Mouse (Mus musculus) stomach, embryonic 15.5 days (tissue): Measurements from ENCODE around the gene Snd1. TPM values are rescaled to one million over a fixed set of nuclear protein-coding genes. Genes with fewer than 3 reads are reported as not detected.

Source experiments
- ATAC-seq: fragments of 200-750 bp; cut with Nextera tagmentation; 2 replicates; pipeline ENCODE4 v1.8.0; 2017; ENCODE audit warnings: low read depth, moderate number of reproducible peaks, moderate TSS enrichment; ENCODE audit not compliant: insufficient read depth, low FRiP score
- H3K27ac ChIP-seq: fragments of 300-500 bp; sonication (generic); 2 replicates; pipeline ENCODE4 v1.5.1; 2015; ENCODE audit warnings: mild to moderate bottlenecking, inconsistent platforms
- H3K27me3 ChIP-seq: fragments of 300-500 bp; sonication (generic); replicated peaks from 2 replicates; pipeline ENCODE4 v1.6.1; 2015; ENCODE audit warnings: inconsistent platforms
- H3K36me3 ChIP-seq: fragments of 300-500 bp; sonication (generic); 2 replicates; pipeline ENCODE4 v1.6.1; 2015; ENCODE audit warnings: inconsistent platforms
- H3K4me1 ChIP-seq: fragments of 300-500 bp; sonication (generic); 2 replicates; pipeline ENCODE4 v1.6.1; 2015; ENCODE audit warnings: inconsistent platforms
- H3K4me2 ChIP-seq: fragments of 300-500 bp; sonication (generic); 2 replicates; pipeline ENCODE4 v1.6.1; 2015; ENCODE audit warnings: mild to moderate bottlenecking, inconsistent platforms
- H3K4me3 ChIP-seq: fragments of 300-500 bp; sonication (generic); replicated peaks from 2 replicates; pipeline ENCODE4 v1.5.1; 2015; ENCODE audit warnings: inconsistent platforms
- H3K9ac ChIP-seq: fragments of 300-500 bp; sonication (generic); 2 replicates; pipeline ENCODE4 v1.6.1; 2015; ENCODE audit warnings: inconsistent platforms
- H3K9me3 ChIP-seq: fragments of 300-500 bp; sonication (generic); 2 replicates; pipeline ENCODE4 v1.6.1; 2016; ENCODE audit warnings: inconsistent platforms
- WGBS: fragments of 180-500 bp; shearing (Covaris S2); methylation state at CpG from one replicate; pipeline ENCODE4 v1.1.7; 2015; 5-methylcytosine and 5-hydroxymethylcytosine counted together
- polyA plus RNA-seq: library from polyadenylated mRNA; unstranded; fragments of >200 nt; fragmentation: Nextera tagmentation; extraction: Ambion mirVana; gene quantifications from 2 replicates; pipeline ENCODE4 v1.2.1, GENCODE M21; 2015

The Snd1 gene
- polyA plus RNA-seq, 1 experiment from 2014 or later, result 128 TPM

DNA sequence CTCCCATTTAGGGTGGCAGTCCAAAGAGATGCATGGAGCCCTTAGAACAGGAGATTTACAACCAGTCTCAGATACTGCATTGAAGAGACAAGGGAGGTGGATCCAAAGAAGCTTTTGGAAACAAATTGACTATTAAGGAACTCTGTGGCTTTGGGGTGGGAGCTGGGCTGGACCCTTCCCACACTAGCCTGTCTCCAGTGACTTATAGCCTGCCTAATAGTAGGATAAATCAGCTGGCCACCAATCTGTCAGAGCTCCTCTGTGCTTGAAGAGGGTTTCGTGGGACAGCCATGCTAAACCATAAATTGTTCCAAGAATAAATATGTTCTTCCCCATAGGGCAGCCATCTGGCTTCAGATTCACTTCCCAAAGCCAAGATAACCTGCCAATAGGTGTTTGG lies 400.4 kb downstream of the Snd1 start:
- Histone ChIP-seq H3K4me1 (peaks cover 14% of the 10 kb centered on the region; the same call in 1 of the 2 replicates), H3K27ac (no peak overlapping the region), H3K27me3 (no peaks in the 10 kb centered on the region), H3K9ac (no peak overlapping the region), H3K4me3 (no peak overlapping the region), H3K4me2 (no peak overlapping the region), H3K9me3 (no peaks in the 10 kb centered on the region), H3K36me3 (no peaks in the 10 kb centered on the region)
- ATAC-seq, result no peak
- 77% methylated on average over 1 of the region's 1 CpGs for WGBS

DNA sequence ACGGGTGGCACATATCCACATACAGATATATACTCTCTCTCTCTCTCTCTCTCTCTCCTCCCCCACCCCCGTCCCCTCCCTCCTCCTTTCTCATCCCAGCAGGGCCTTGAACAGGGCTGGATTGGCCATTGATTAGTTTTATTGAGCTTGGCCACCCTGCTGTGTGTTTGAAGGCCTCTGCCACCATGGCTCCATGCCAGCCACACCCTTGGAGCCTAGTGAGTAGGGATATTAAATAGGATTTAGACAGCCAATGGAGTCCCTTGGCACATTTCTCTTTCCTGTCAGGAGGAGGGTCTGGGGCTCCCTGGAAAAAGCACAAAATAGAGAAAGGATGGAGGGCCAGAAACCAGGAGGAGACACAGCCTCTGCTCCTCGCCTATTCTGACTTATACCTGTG lies 401.6 kb downstream of the Snd1 start:
- Histone ChIP-seq H3K36me3 (no peaks in the 10 kb centered on the region), H3K4me2 (no peak overlapping the region), H3K4me1 (peaks cover 14% of the 10 kb centered on the region; the same call in 1 of the 2 replicates), H3K27me3 (no peaks in the 10 kb centered on the region), H3K4me3 (no peak overlapping the region), H3K9me3 (no peaks in the 10 kb centered on the region), H3K9ac (no peak overlapping the region), H3K27ac (no peak overlapping the region)
- WGBS, result 69% methylated on average over 3 of the region's 3 CpGs
- ATAC-seq, result no peak

DNA sequence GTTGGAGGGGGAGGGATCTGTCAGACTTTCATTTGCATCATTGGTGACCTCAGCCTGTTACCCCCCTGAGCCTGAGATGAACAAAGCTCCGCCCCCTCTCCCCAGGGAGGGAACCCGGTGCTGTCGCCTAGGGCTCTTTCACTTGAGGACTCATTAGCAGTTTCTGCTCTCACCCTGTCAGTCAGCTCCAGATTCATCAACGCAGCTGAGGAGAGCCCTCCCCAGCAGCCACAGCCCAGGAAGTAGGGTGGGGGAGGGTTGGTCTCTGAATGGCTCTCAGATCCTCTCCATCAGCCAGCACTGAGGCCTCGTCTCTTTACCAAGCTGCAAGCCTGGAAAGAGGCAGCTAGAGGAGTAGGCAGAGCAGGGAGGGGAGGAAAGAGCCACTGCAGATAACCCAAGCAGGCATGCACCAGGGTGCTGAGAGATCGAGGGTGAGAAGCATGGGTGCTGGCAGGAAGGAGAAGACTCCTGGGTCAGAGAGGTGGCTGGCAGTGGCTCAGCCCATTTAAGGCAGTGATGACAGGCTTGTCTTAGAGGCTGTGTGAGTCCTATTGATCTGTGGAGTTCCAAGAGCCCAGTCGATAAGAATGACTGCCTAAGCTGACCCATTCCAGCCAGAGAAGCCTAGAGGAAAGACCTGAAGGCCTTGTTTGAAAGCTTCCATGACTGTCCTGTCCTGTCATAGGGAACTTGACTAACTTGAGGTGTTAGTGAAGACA lies 403.2 kb downstream of the Snd1 start:
- WGBS, result 39% methylated on average over 7 of the region's 7 CpGs

DNA sequence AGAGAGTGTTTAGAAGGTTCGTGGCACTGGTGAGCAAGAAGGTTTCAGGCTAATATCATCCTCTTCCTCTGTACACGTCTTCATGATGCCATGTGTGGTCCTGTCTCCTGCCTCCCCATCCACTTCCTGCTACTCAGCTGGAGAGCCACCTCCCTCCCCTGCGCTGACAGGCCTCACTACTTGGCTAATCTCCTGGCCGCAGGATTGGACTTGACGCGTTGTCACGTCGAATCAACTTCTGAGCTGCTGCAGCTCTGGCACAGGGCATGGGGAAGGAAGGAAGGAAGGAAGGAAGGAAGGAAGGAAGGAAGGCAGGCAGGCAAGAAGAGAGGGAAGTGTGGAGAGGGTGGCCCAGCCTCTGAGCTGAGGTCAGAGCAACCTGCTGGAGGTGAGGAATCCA lies 404.4 kb downstream of the Snd1 start:
- Histone ChIP-seq H3K4me3 (no peak overlapping the region), H3K9ac (no peak overlapping the region), H3K36me3 (peaks cover 9% of the 10 kb centered on the region; the same call in 1 of the 2 replicates), H3K4me1 (peaks cover 10% of the 10 kb centered on the region; the same call in 1 of the 2 replicates), H3K9me3 (no peaks in the 10 kb centered on the region), H3K27me3 (no peaks in the 10 kb centered on the region), H3K27ac (no peak overlapping the region), H3K4me2 (no peak overlapping the region)
- no peak for ATAC-seq
- WGBS, result 67% methylated on average over 8 of the region's 8 CpGs

More for the DNA sequence above, 403.2 kb downstream of the Snd1 start:
- Histone ChIP-seq H3K27ac (no peak overlapping the region), H3K9me3 (no peaks in the 10 kb centered on the region), H3K4me1 (peaks cover 14% of the 10 kb centered on the region; the same call in 1 of the 2 replicates), H3K27me3 (no peaks in the 10 kb centered on the region), H3K4me2 (no peak overlapping the region), H3K4me3 (no peak overlapping the region), H3K36me3 (no peaks in the 10 kb centered on the region), H3K9ac (no peak overlapping the region)
- no peak for ATAC-seq

DNA sequence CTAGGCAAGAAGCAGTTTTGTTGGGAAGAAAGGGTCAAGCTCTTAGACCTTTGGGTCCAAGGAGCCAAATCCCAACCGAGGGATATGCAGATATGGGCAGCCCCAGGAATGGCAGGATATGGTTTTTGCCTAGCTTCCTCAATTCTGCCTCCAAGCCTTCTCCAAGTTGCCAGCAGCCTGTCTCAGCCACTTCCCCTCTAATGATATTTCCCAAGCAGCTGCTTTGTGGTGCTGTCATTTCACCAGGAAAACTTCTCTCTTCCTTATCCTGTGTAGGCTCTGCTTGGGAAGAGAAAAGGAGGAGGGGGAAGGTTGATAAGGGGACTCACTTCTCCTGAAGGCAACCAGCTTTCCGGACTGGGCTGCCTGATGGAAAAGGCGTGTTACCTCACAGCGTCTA lies 406.0 kb downstream of the Snd1 start:
- Histone ChIP-seq H3K4me2 (no peak overlapping the region), H3K4me1 (peaks cover 10% of the 10 kb centered on the region; the same call in 1 of the 2 replicates), H3K27me3 (no peaks in the 10 kb centered on the region), H3K36me3 (peaks cover 13% of the 10 kb centered on the region; the same call in 1 of the 2 replicates), H3K9ac (no peak overlapping the region), H3K4me3 (no peak overlapping the region), H3K9me3 (no peaks in the 10 kb centered on the region), H3K27ac (no peak overlapping the region)
- WGBS, result 71% methylated on average over 4 of the region's 4 CpGs
- no peak for ATAC-seq

DNA sequence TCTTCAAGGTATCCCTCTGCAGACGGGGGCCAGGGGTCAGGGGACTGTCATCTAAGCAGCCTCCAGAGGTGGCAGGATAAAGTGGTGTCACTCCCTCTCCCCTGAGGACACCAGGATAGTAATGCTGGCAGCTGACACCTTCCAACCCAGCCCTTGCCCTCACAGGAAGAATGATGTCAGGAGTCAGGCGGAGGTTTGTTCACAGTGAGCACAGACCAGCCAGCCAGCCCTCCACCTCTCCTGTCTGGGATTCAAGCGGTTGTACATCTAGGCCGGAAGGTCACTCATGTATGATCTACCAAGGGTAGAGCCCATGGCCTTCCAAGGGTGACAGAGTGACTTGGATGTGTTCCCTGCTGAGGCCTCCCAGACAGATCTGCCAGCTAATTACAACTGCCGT lies 408.6 kb downstream of the Snd1 start:
- no peak overlapping the region for H3K4me3 ChIP-seq
- H3K27me3 ChIP-seq, result no peaks in the 10 kb centered on the region
- no peak overlapping the region for H3K4me2 ChIP-seq
- H3K9me3 ChIP-seq, result no peaks in the 10 kb centered on the region
- no peak overlapping the region for H3K27ac ChIP-seq
- WGBS, result 75% methylated on average over 5 of the region's 5 CpGs
- H3K9ac ChIP-seq, result no peak overlapping the region
- H3K36me3 ChIP-seq, result peaks cover 24% of the 10 kb centered on the region; the same call in 1 of the 2 replicates
- H3K4me1 ChIP-seq, result no peaks in the 10 kb centered on the region
- ATAC-seq, result no peak

DNA sequence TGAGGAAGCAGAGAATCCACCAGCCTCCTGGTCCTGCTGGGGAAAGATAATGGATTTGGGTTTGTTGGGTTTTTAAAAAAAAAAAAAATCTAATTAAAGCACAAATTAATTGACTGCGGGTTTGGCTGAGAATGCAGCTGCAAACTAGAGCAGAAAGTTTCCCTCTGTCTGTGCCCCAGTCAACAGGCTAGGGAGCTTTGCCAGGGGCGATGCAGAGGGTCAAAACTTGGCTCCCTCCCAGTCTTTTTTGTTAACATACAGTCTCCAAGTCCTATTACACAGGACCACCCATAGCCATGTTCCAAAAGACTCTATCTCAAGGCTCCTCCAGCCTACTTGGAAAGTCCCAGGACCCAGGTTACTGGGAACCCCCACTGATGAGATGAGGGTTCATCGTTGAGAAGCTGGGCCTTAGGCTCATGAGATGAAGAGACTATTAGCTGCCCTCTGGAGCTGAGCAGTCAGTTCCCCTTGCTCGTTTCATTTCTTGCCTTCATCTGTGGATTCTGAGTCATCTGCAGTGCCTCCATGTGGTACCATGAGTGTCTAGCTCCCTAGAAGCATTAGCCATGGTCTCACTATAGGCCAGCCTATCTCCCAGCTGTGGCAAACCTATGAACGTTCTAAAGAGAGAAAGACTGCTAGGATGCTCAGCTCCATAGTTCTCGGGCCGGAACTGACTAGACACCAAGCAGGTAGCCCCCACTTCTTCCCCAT lies 411.9 kb downstream of the Snd1 start:
- 79% methylated on average over 7 of the region's 7 CpGs for WGBS

DNA sequence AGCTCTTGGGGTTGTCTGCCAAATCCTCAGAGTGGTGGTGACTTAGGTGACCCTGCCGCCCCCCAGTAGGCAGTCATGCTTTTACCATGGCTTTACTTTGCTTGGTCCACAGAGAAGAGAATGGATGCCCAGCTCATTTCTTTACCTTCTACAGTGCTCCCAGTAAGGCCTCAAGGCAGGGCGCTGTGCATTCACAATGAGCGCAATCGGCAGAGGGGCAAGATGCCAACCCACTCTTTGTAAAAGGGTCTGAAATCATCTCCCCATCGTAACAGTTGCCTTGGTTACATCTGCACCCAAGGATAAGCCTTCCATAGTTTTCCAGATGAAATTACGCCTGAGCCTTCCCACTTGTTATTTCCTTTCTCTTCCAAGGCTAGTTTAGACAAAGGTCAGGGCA lies 415.5 kb downstream of the Snd1 start:
- H3K4me1 ChIP-seq, result no peaks in the 10 kb centered on the region
- ATAC-seq, result no peak
- H3K4me3 ChIP-seq, result no peak overlapping the region
- no peaks in the 10 kb centered on the region for H3K27me3 ChIP-seq
- H3K4me2 ChIP-seq, result no peak overlapping the region
- no peaks in the 10 kb centered on the region for H3K9me3 ChIP-seq
- WGBS, result 87% methylated on average over 6 of the region's 6 CpGs
- no peak overlapping the region for H3K9ac ChIP-seq
- peaks cover 29% of the 10 kb centered on the region; the same call in 1 of the 2 replicates for H3K36me3 ChIP-seq
- no peak overlapping the region for H3K27ac ChIP-seq

More for the DNA sequence above, 411.9 kb downstream of the Snd1 start:
- H3K4me1 ChIP-seq, result no peaks in the 10 kb centered on the region
- ATAC-seq, result no peak
- H3K27ac ChIP-seq, result no peak overlapping the region
- no peaks in the 10 kb centered on the region for H3K9me3 ChIP-seq
- H3K4me3 ChIP-seq, result no peak overlapping the region
- H3K4me2 ChIP-seq, result no peak overlapping the region
- peaks cover 38% of the 10 kb centered on the region; the same call in 1 of the 2 replicates for H3K36me3 ChIP-seq
- no peaks in the 10 kb centered on the region for H3K27me3 ChIP-seq
- H3K9ac ChIP-seq, result no peak overlapping the region

DNA sequence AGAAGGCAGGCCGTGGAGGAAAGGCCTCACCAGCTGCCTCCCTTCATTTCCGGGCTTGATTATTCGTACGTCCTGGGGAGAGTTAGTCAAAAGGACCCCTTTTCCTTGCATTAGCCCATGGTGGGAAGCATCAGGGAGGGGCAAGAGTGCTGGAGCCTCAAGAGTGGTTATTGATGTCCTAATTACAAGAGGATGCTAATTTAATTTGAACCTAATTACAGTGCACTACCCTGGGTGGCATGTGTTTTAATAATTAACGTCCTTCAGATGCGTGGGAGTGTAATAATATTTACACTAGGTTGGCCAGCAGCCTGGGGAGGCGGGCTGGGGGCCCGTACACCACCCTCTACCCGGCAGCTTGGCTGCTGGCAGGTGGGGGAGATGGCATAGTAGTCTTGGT lies 416.5 kb downstream of the Snd1 start:
- 40% methylated on average over 9 of the region's 9 CpGs for WGBS
- Histone ChIP-seq H3K9ac (no peak overlapping the region), H3K27ac (no peak overlapping the region), H3K9me3 (no peaks in the 10 kb centered on the region), H3K4me2 (no peak overlapping the region), H3K36me3 (peaks cover 19% of the 10 kb centered on the region; the same call in 1 of the 2 replicates), H3K27me3 (no peaks in the 10 kb centered on the region), H3K4me3 (no peak overlapping the region), H3K4me1 (no peaks in the 10 kb centered on the region)
- no peak for ATAC-seq

DNA sequence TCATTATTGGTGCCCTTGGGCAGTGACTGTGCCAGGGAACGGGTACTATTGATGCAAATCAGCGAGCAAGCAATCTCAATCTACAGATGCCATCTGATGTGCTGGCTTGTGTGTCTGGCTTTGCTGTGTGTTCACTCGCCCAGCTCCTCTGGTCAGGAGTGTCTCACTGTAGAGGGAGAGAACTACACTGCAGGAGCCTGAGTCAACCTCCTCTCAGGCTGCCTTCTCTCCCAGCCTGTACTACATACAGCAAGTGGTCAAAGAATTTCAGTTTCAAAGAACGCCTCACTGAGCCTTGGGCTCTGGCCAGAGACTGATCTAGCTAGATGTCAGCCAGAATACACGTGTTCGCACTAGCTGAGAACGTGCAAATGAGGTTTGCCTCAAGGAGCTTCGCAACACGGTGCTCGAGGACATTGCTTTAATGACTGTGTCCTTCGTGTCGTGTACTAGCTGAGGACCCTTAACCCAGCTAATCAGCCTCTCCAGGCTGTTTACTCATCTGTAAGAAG lies 420.1 kb downstream of the Snd1 start:
- ATAC-seq, result no peak
- no peaks in the 10 kb centered on the region for H3K4me1 ChIP-seq
- 74% methylated on average over 12 of the region's 12 CpGs for WGBS
- no peak overlapping the region for H3K9ac ChIP-seq
- H3K4me2 ChIP-seq, result no peak overlapping the region
- H3K27ac ChIP-seq, result no peak overlapping the region
- no peaks in the 10 kb centered on the region for H3K9me3 ChIP-seq
- no peaks in the 10 kb centered on the region for H3K27me3 ChIP-seq
- H3K36me3 ChIP-seq, result 0 out of 2 replicates have a peak, but pooled peaks cover 5% of the 10 kb centered on the region
- H3K4me3 ChIP-seq, result no peak overlapping the region

DNA sequence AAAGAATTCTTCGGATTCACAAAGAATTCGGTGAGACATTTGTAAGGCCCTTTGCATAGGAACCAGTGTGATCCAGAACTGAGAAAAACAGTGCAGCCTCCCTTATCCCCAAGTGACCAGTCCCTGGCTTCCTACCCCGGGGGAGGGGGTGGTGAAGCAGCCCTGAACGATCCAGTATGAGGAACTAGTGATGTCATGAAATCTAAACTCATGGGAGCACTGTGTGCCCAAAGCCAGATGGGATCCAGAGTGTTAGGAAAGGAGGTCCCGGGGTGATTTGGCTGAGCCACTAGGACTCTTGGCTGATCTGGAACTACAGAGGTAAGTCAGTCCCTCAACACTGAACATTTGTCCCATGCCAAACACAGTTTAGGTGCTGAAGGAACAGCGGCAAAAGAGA lies 420.8 kb downstream of the Snd1 start:
- no peak overlapping the region for H3K27ac ChIP-seq
- no peaks in the 10 kb centered on the region for H3K36me3 ChIP-seq
- no peaks in the 10 kb centered on the region for H3K9me3 ChIP-seq
- no peak overlapping the region for H3K4me3 ChIP-seq
- H3K9ac ChIP-seq, result no peak overlapping the region
- no peaks in the 10 kb centered on the region for H3K27me3 ChIP-seq
- ATAC-seq, result 0 out of 2 replicates have a peak, but pooled peaks have one; percentile 15
- H3K4me1 ChIP-seq, result no peaks in the 10 kb centered on the region
- H3K4me2 ChIP-seq, result no peak overlapping the region
- WGBS, result 76% methylated on average over 6 of the region's 6 CpGs

DNA sequence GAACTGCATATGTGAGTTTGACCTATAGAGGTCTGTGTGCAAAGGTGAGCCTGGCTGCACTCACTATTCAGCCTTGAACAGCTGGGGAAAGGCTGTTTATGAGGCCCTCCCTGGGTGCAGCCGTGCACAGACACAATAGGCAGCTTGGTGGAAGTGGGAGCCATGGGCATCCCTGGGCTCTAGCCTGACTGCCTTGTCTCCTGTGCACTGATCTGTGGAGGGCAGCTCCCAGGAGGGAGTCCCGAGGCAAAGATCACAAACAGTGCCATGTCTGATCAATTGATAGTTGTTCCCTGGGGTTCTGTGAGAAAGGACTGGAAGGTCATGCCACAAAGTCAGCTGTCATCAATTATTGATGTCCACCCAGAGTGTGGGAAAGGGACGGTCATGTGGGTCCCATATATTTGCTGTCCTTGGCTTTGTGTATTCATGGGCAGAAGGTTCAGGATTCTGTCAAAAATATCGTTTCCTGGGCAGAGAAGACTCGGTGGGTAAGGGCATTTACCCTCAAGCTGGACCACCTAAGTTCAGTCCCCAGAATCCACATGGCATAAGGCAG lies 421.9 kb downstream of the Snd1 start:
- Histone ChIP-seq H3K27me3 (no peaks in the 10 kb centered on the region), H3K4me2 (no peak overlapping the region), H3K36me3 (no peaks in the 10 kb centered on the region), H3K9ac (no peak overlapping the region), H3K4me3 (no peak overlapping the region), H3K4me1 (no peaks in the 10 kb centered on the region), H3K27ac (no peak overlapping the region), H3K9me3 (no peaks in the 10 kb centered on the region)
- ATAC-seq, result no peak
- 37% methylated on average over 5 of the region's 5 CpGs for WGBS
